ENCODE assay signal across 17 mouse cellular contexts in the genomic region with DNA sequence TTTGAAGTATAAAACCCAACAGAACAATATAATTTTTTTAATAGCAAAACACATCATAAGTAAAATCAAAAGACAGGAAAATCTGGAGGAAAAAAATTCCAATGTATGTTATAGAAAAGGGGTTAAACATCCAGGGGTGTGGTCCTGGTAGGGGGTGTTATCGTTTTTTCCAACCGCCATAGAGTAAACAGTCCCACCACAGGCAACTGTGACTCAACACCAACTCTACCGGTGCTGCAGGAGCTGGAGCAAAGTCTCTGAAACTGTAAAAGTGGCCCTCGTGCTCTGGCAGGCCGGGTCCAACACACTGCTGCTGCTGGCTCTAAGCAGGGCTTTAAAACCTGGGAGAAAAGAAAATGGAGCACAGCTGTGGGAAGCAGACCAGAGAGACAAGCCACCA.
"Had no signal": no experiment of that assay in that cellular context is flagged by ENCODE, and none has a peak within 500 bp of the region (broad histone marks: within the 10 kb centered on the region; RNA-seq: fewer than 3 reads in every experiment).

No protein-coding gene starts in this region.

- ATAC-seq: midbrain, embryonic 13.5 days; midbrain, embryonic 16.5 days had no signal

- H3K27me3 ChIP-seq: midbrain, embryonic 13.5 days; neural tube, embryonic 13.5 days; neural tube, embryonic 15.5 days; stomach, embryonic 15.5 days had no signal

- H3K4me3 ChIP-seq: midbrain, embryonic 10.5 days; midbrain, embryonic 13.5 days; myocyte; neural tube, embryonic 13.5 days; neural tube, embryonic 15.5 days; stomach, embryonic 15.5 days had no signal

- DNase-seq: lung, adult 18-20 months; lung, embryonic 14.5 days; lung, postnatal 10 days; lung, postnatal 4 days; right cerebral cortex, postnatal 14 days; thymus, adult 18-20 months; thymus, postnatal 14 days; thymus, postnatal 36 days had no signal

- H3K4me1 ChIP-seq: midbrain, embryonic 13.5 days; neural tube, embryonic 13.5 days; stomach, embryonic 15.5 days had no signal

- H3K4me2 ChIP-seq: lung, embryonic 14.5 days; midbrain, embryonic 13.5 days; neural tube, embryonic 13.5 days; neural tube, embryonic 15.5 days; stomach, embryonic 15.5 days had no signal

- H3K36me3 ChIP-seq: midbrain, embryonic 10.5 days; midbrain, embryonic 13.5 days; neural tube, embryonic 13.5 days; neural tube, embryonic 15.5 days; stomach, embryonic 15.5 days had no signal

- H3K9ac ChIP-seq: liver, embryonic 14.5 days; lung, embryonic 14.5 days; midbrain, embryonic 13.5 days; neural tube, embryonic 13.5 days; neural tube, embryonic 15.5 days; stomach, embryonic 15.5 days had no signal

- H3K27ac ChIP-seq: liver, embryonic 14.5 days; midbrain, embryonic 10.5 days; midbrain, embryonic 13.5 days; neural tube, embryonic 13.5 days; neural tube, embryonic 15.5 days; stomach, embryonic 15.5 days; stomach, postnatal 0 days had no signal

- H3K9me3 ChIP-seq: midbrain, embryonic 10.5 days; midbrain, embryonic 13.5 days; neural tube, embryonic 13.5 days; neural tube, embryonic 15.5 days; stomach, embryonic 15.5 days had no signal
